14 mouse cellular contexts compared by ENCODE assay signal in genomic region chr11:102396263-102396662, GRCm38 (mm10). TPM values are rescaled to one million over a fixed set of nuclear protein-coding genes. Genes with fewer than 3 reads are reported as not detected.
DNase-seq lines count a peak whose midpoint lies in the region; ATAC-seq and TF ChIP-seq lines count a peak whose summit lies in the region.
"Had no signal": no experiment of that assay in that cellular context is flagged by ENCODE, and none has a peak within 500 bp of the region (broad histone marks: within the 10 kb centered on the region; RNA-seq: fewer than 3 reads in every experiment).

No protein-coding gene starts in this region.

- no peak overlapping the region for H3K27ac ChIP-seq in neural tube, embryonic 11.5 days (ENCODE audit: low read depth, low read length)
- H3K27ac ChIP-seq in hindbrain, embryonic 10.5 days = no peak overlapping the region
- H3K27ac ChIP-seq in midbrain, embryonic 12.5 days (replicated peaks) = 0 out of 2 replicates have a peak overlapping the region, but pooled peaks have one; percentile 92
- peak overlapping the region; percentile 29; the same call in 1 of the 2 replicates for H3K27ac ChIP-seq in olfactory bulb, adult 2 months (ENCODE audit: insufficient read depth, low read depth, low read length)
- H3K27ac ChIP-seq in thymus, adult 2 months (ENCODE audit: control insufficient read depth, insufficient read depth, low read length) = no peak overlapping the region
- H3K27ac ChIP-seq: embryonic facial prominence, embryonic 13.5 days; stomach, embryonic 15.5 days had no signal

- no peak for TF ChIP-seq POLR2A in olfactory bulb, adult 2 months (IDR thresholded peaks at IDR 0.05; ENCODE audit: insufficient read depth, low read depth, low read length)
- no peak for TF ChIP-seq POLR2A in thymus, adult 2 months (IDR thresholded peaks at IDR 0.05; ENCODE audit: control insufficient read depth, extremely low read depth, insufficient read depth, low read length, poor library complexity)

- no peaks in the 10 kb centered on the region for H3K9me3 ChIP-seq in neural tube, embryonic 11.5 days (ENCODE audit: control insufficient read depth, low read length)
- no peaks in the 10 kb centered on the region for H3K9me3 ChIP-seq in hindbrain, embryonic 10.5 days
- no peaks in the 10 kb centered on the region for H3K9me3 ChIP-seq in midbrain, embryonic 12.5 days
- H3K9me3 ChIP-seq: embryonic facial prominence, embryonic 13.5 days; stomach, embryonic 15.5 days had no signal

- H3K27me3 ChIP-seq in neural tube, embryonic 11.5 days (ENCODE audit: control insufficient read depth, insufficient read depth, low read length) = peaks cover 21% of the 10 kb centered on the region
- H3K27me3 ChIP-seq in hindbrain, embryonic 10.5 days (ENCODE audit: insufficient read depth, poor library complexity, severe bottlenecking) = peaks cover 74% of the 10 kb centered on the region
- H3K27me3 ChIP-seq in midbrain, embryonic 12.5 days = peaks cover 38% of the 10 kb centered on the region
- H3K27me3 ChIP-seq in thymus, adult 2 months (ENCODE audit: control insufficient read depth, insufficient read depth, low read length) = peaks cover 6% of the 10 kb centered on the region; the same call in 1 of the 2 replicates

- ATAC-seq in neural tube, embryonic 11.5 days (ENCODE audit: insufficient read depth, low FRiP score, low TSS enrichment) = no peak
- ATAC-seq in midbrain, embryonic 12.5 days (ENCODE audit: low FRiP score, low read depth) = no peak

- H3K36me3 ChIP-seq in neural tube, embryonic 11.5 days (ENCODE audit: control insufficient read depth, insufficient read depth, low read length) = peaks cover 3% of the 10 kb centered on the region; the same call in 1 of the 2 replicates
- peaks cover 23% of the 10 kb centered on the region for H3K36me3 ChIP-seq in hindbrain, embryonic 10.5 days
- H3K36me3 ChIP-seq in midbrain, embryonic 12.5 days = peaks cover 29% of the 10 kb centered on the region
- H3K36me3 ChIP-seq in thymus, adult 2 months (ENCODE audit: control insufficient read depth, insufficient read depth, low read length) = no peaks in the 10 kb centered on the region
- H3K36me3 ChIP-seq: embryonic facial prominence, embryonic 13.5 days; stomach, embryonic 15.5 days had no signal

- H3K9ac ChIP-seq in neural tube, embryonic 11.5 days (ENCODE audit: low read length) = no peak overlapping the region
- 0 out of 2 replicates have a peak overlapping the region, but pooled peaks have one; percentile 83 for H3K9ac ChIP-seq in midbrain, embryonic 12.5 days (replicated peaks)
- H3K9ac ChIP-seq: embryonic facial prominence, embryonic 13.5 days; stomach, embryonic 15.5 days had no signal

- H3K4me1 ChIP-seq in neural tube, embryonic 11.5 days (ENCODE audit: control insufficient read depth, insufficient read depth, low read length) = peaks cover 25% of the 10 kb centered on the region
- H3K4me1 ChIP-seq in hindbrain, embryonic 10.5 days (replicated peaks) = peaks cover 78% of the 10 kb centered on the region
- peaks cover 73% of the 10 kb centered on the region for H3K4me1 ChIP-seq in midbrain, embryonic 12.5 days
- H3K4me1 ChIP-seq in olfactory bulb, adult 2 months (ENCODE audit: control insufficient read depth, insufficient read depth, low read length) = peaks cover 53% of the 10 kb centered on the region
- H3K4me1 ChIP-seq in thymus, adult 2 months (replicated peaks; ENCODE audit: control insufficient read depth, insufficient read depth, low read length) = peaks cover 16% of the 10 kb centered on the region

- no peak for TF ChIP-seq CTCF in olfactory bulb, adult 2 months (IDR thresholded peaks at IDR 0.05; ENCODE audit: insufficient read depth, low read depth, low read length)
- TF ChIP-seq CTCF in thymus, adult 2 months (IDR thresholded peaks at IDR 0.05; ENCODE audit: borderline replicate concordance, control insufficient read depth, extremely low read depth, insufficient read depth, low read length, poor library complexity) = no peak

- DNase-seq in neural tube, embryonic 11.5 days (ENCODE audit: low spot score) = no peak
- DNase-seq in neural tube, embryonic 10.5 days (ENCODE audit: extremely low spot score, low spot score) = no peak
- DNase-seq in hindbrain, embryonic 10.5 days (ENCODE audit: low spot score) = no peak
- DNase-seq in thymus, adult 2 months = no peak
- no peak for DNase-seq in retina, embryonic 14.5 days (ENCODE audit: low spot score)
- DNase-seq in thymus, postnatal 4 days = no peak
- DNase-seq: gastrocnemius, postnatal 25 days; lung, postnatal 10 days; thymus, postnatal 25 days had no signal

- peak overlapping the region; percentile 85 for H3K4me2 ChIP-seq in neural tube, embryonic 11.5 days (ENCODE audit: low read depth)
- peak overlapping the region; percentile 63 for H3K4me2 ChIP-seq in midbrain, embryonic 12.5 days (replicated peaks)
- H3K4me2 ChIP-seq: embryonic facial prominence, embryonic 13.5 days; heart, embryonic 11.5 days; stomach, embryonic 15.5 days had no signal

- peak overlapping the region; percentile 10; the same call in 1 of the 2 replicates for H3K4me3 ChIP-seq in neural tube, embryonic 11.5 days (ENCODE audit: low read depth, low read length)
- H3K4me3 ChIP-seq in hindbrain, embryonic 10.5 days = peak overlapping the region; percentile 29; the same call in 1 of the 2 replicates
- peak overlapping the region; percentile 67; the same call in 1 of the 2 replicates for H3K4me3 ChIP-seq in midbrain, embryonic 12.5 days
- peak overlapping the region; percentile 26 for H3K4me3 ChIP-seq in olfactory bulb, adult 2 months (ENCODE audit: insufficient read depth, low read depth, low read length)
- no peak overlapping the region for H3K4me3 ChIP-seq in thymus, adult 2 months (ENCODE audit: control insufficient read depth, insufficient read depth, low read length)
- H3K4me3 ChIP-seq: embryonic facial prominence, embryonic 13.5 days; stomach, embryonic 15.5 days had no signal

- WGBS in neural tube, embryonic 11.5 days = 71% methylated on average over 6 of the region's 6 CpGs
- 69% methylated on average over 6 of the region's 6 CpGs for WGBS in hindbrain, embryonic 10.5 days
- 65% methylated on average over 6 of the region's 6 CpGs for WGBS in midbrain, embryonic 12.5 days
- 34% methylated on average over 6 of the region's 6 CpGs for WGBS in olfactory bulb, adult 2 months
- 71% methylated on average over 6 of the region's 6 CpGs for WGBS in thymus, adult 2 months

RNA-seq across cellular contexts. Expression of gene Rundc3a, which starts 3.1 kb away (rescaled TPM):
- polyA plus RNA-seq in neural tube, embryonic 11.5 days (2014; fragmentation: Nextera tagmentation; extraction: Ambion mirVana) = 46.7 and 51.5 TPM in 2 replicates
- 23.5 and 57.0 TPM in 2 replicates for polyA plus RNA-seq in hindbrain, embryonic 10.5 days (2016; fragmentation: Nextera tagmentation; extraction: Ambion mirVana)
- 117 and 133 TPM in 2 replicates for polyA plus RNA-seq in midbrain, embryonic 12.5 days (2016; fragmentation: Nextera tagmentation; extraction: Ambion mirVana)
- not detected in 2 replicates for polyA plus RNA-seq in olfactory bulb, adult 2 months (2012; ENCODE audit: insufficient read depth, insufficient read length, low replicate concordance, missing spikeins)
- 7.9 and 8.1 TPM in 2 replicates for polyA plus RNA-seq in thymus, adult 2 months (2012; rRNA removed)

RNA-seq across cellular contexts. Expression of gene Slc25a39, which starts 11.5 kb away (rescaled TPM):
- polyA plus RNA-seq in neural tube, embryonic 11.5 days (2014; fragmentation: Nextera tagmentation; extraction: Ambion mirVana) = 174 and 184 TPM in 2 replicates
- polyA plus RNA-seq in hindbrain, embryonic 10.5 days (2016; fragmentation: Nextera tagmentation; extraction: Ambion mirVana) = 236 TPM in 2 replicates
- 163 and 173 TPM in 2 replicates for polyA plus RNA-seq in midbrain, embryonic 12.5 days (2016; fragmentation: Nextera tagmentation; extraction: Ambion mirVana)
- not detected in 2 replicates for polyA plus RNA-seq in olfactory bulb, adult 2 months (2012; ENCODE audit: insufficient read depth, insufficient read length, low replicate concordance, missing spikeins)
- 227 and 235 TPM in 2 replicates for polyA plus RNA-seq in thymus, adult 2 months (2012; rRNA removed)

RNA-seq across cellular contexts. Expression of gene Slc4a1, which starts 30.3 kb away (rescaled TPM):
- 26.6 and 28.4 TPM in 2 replicates for polyA plus RNA-seq in neural tube, embryonic 11.5 days (2014; fragmentation: Nextera tagmentation; extraction: Ambion mirVana)
- 35.8 and 38.0 TPM in 2 replicates for polyA plus RNA-seq in hindbrain, embryonic 10.5 days (2016; fragmentation: Nextera tagmentation; extraction: Ambion mirVana)
- 26.7 and 30.4 TPM in 2 replicates for polyA plus RNA-seq in midbrain, embryonic 12.5 days (2016; fragmentation: Nextera tagmentation; extraction: Ambion mirVana)
- not detected in 2 replicates for polyA plus RNA-seq in olfactory bulb, adult 2 months (2012; ENCODE audit: insufficient read depth, insufficient read length, low replicate concordance, missing spikeins)
- 0.11 and 0.34 TPM in 2 replicates for polyA plus RNA-seq in thymus, adult 2 months (2012; rRNA removed)

RNA-seq across cellular contexts. Expression of gene Grn, which starts 33.9 kb away (rescaled TPM):
- 54.2 and 54.8 TPM in 2 replicates for polyA plus RNA-seq in neural tube, embryonic 11.5 days (2014; fragmentation: Nextera tagmentation; extraction: Ambion mirVana)
- polyA plus RNA-seq in hindbrain, embryonic 10.5 days (2016; fragmentation: Nextera tagmentation; extraction: Ambion mirVana) = 76.8 and 88.9 TPM in 2 replicates
- polyA plus RNA-seq in midbrain, embryonic 12.5 days (2016; fragmentation: Nextera tagmentation; extraction: Ambion mirVana) = 67.0 and 82.7 TPM in 2 replicates
- polyA plus RNA-seq in olfactory bulb, adult 2 months (2012; ENCODE audit: insufficient read depth, insufficient read length, low replicate concordance, missing spikeins) = not detected in 2 replicates
- polyA plus RNA-seq in thymus, adult 2 months (2012; rRNA removed) = 151 and 160 TPM in 2 replicates

RNA-seq across cellular contexts. Expression of gene Fam171a2, which starts 51.2 kb away (rescaled TPM):
- 11.6 and 12.0 TPM in 2 replicates for polyA plus RNA-seq in neural tube, embryonic 11.5 days (2014; fragmentation: Nextera tagmentation; extraction: Ambion mirVana)
- 5.2 and 8.3 TPM in 2 replicates for polyA plus RNA-seq in hindbrain, embryonic 10.5 days (2016; fragmentation: Nextera tagmentation; extraction: Ambion mirVana)
- polyA plus RNA-seq in midbrain, embryonic 12.5 days (2016; fragmentation: Nextera tagmentation; extraction: Ambion mirVana) = 17.6 and 18.0 TPM in 2 replicates
- polyA plus RNA-seq in olfactory bulb, adult 2 months (2012; ENCODE audit: insufficient read depth, insufficient read length, low replicate concordance, missing spikeins) = not detected in 2 replicates
- 2.6 and 4.7 TPM in 2 replicates for polyA plus RNA-seq in thymus, adult 2 months (2012; rRNA removed)

Comparison
In these comparisons a context has a peak if more than half of its experiments do, and no peak if none do; other contexts are left out.
1. H3K27ac ChIP-seq: peak in midbrain, embryonic 12.5 days (single experiment) and olfactory bulb, adult 2 months (single experiment); none in neural tube, embryonic 11.5 days (single experiment), hindbrain, embryonic 10.5 days (single experiment) and thymus, adult 2 months (single experiment).
2. RNA of gene Slc25a39, which starts 11.5 kb away (polyA plus RNA-seq): 236 TPM in hindbrain, embryonic 10.5 days, 227 to 235 TPM in thymus, adult 2 months, 174 to 184 TPM in neural tube, embryonic 11.5 days and 163 to 173 TPM in midbrain, embryonic 12.5 days; not detected in olfactory bulb, adult 2 months; every median in the first group is over 100 times any median in the second.
3. RNA of gene Slc4a1, which starts 30.3 kb away (polyA plus RNA-seq): 35.8 to 38.0 TPM in hindbrain, embryonic 10.5 days, 26.7 to 30.4 TPM in midbrain, embryonic 12.5 days and 26.6 to 28.4 TPM in neural tube, embryonic 11.5 days; 0.11 to 0.34 TPM in thymus, adult 2 months and not detected in olfactory bulb, adult 2 months; every median in the first group is over 10 times any median in the second.